Mouse (Mus musculus) heart, postnatal 0 days (tissue): ENCODE results near the gene Tecpr2. TPM values are rescaled to one million over a fixed set of nuclear protein-coding genes. Genes with fewer than 3 reads are reported as not detected.
A peak's percentile ranks its signal among the peaks of the same experiment; 100 is the strongest.

Experiments
- ATAC-seq: fragments of 200-750 bp; cut with Nextera tagmentation; 2 replicates; pipeline ENCODE4 v1.8.0; 2017; ENCODE audit warnings: low read depth, moderate number of reproducible peaks, moderate library complexity; ENCODE audit not compliant: insufficient read depth
- DNase-seq: peaks from one replicate; pipeline ENCODE4 v3.0.0-alpha.2; 2016; ENCODE audit warnings: low spot score
- H3K27ac ChIP-seq: fragments of 300-500 bp; sonication (generic); 2 replicates; pipeline ENCODE4 v1.5.1; 2014; ENCODE audit warnings: low read depth, mild to moderate bottlenecking
- H3K27me3 ChIP-seq: fragments of 300-500 bp; sonication (generic); 2 replicates; pipeline ENCODE4 v1.6.1; 2014; ENCODE audit warnings: low read length, mixed read lengths; ENCODE audit not compliant: control insufficient read depth, insufficient read depth
- H3K36me3 ChIP-seq: fragments of 300-500 bp; sonication (generic); replicated peaks from 2 replicates; pipeline ENCODE4 v1.6.1; 2014; ENCODE audit warnings: low read length, mixed read lengths; ENCODE audit not compliant: control insufficient read depth, insufficient read depth
- H3K4me1 ChIP-seq: fragments of 300-500 bp; sonication (generic); 2 replicates; pipeline ENCODE4 v1.6.1; 2014; ENCODE audit warnings: antibody characterized with exemption; ENCODE audit not compliant: control insufficient read depth, insufficient read depth
- H3K4me2 ChIP-seq: fragments of 300-500 bp; sonication (generic); 2 replicates; pipeline ENCODE4 v1.6.1; 2014; ENCODE audit warnings: low read depth, mild to moderate bottlenecking, low read length, moderate library complexity
- H3K4me3 ChIP-seq: fragments of 300-500 bp; sonication (generic); 2 replicates; pipeline ENCODE4 v1.5.1; 2014; ENCODE audit warnings: low read depth, low read length
- H3K9ac ChIP-seq: fragments of 300-500 bp; sonication (generic); replicated peaks from 2 replicates; pipeline ENCODE4 v1.6.1; 2014; ENCODE audit warnings: low read depth, low read length, mixed read lengths
- H3K9me3 ChIP-seq: fragments of 300-500 bp; sonication (generic); replicated peaks from 2 replicates; pipeline ENCODE4 v1.6.1; 2016; ENCODE audit warnings: low read length; ENCODE audit not compliant: control insufficient read depth
- CTCF ChIP-seq: IDR thresholded peaks from 2 replicates; pipeline ENCODE4 v1.5.1; 2016; ENCODE audit warnings: antibody characterized with exemption, control low read depth, low read depth
- EP300 ChIP-seq: IDR thresholded peaks from 2 replicates; pipeline ENCODE4 v1.6.1; 2016; ENCODE audit warnings: antibody characterized with exemption, low read depth
- WGBS: fragments of 180-500 bp; shearing (Covaris S2); extraction: QIAGEN DNeasy Blood & Tissue Kit; methylation state at CpG from one replicate; pipeline ENCODE4 v1.1.7; 2014; 5-methylcytosine and 5-hydroxymethylcytosine counted together
- polyA plus RNA-seq: library from polyadenylated mRNA; unstranded; fragments of >200 nt; fragmentation: Nextera tagmentation; extraction: Ambion mirVana; gene quantifications from 2 replicates; pipeline ENCODE4 v1.2.1, GENCODE M21; 2015
- total RNA-seq: library from RNA; depleted of rRNA; stranded (reverse); fragments of >200 nt; gene quantifications from 2 replicates; pipeline ENCODE4 v1.2.3, GENCODE M21; 2014; ENCODE audit warnings: low replicate concordance

Gene Tecpr2
- total and polyA plus RNA-seq, 2 experiments from 2014 or later = 1.4 to 4.7 TPM

- Histone ChIP-seq H3K4me1 (peaks cover 16% of the 10 kb centered on the region; the same call in 1 of the 2 replicates), H3K4me2 (no peak overlapping the region), H3K4me3 (no peak overlapping the region), H3K9me3 (no peaks in the 10 kb centered on the region), H3K36me3 (peaks cover 46% of the 10 kb centered on the region), H3K9ac (no peak overlapping the region), H3K27me3 (no peaks in the 10 kb centered on the region), H3K27ac (peak overlapping the region; percentile 71)
- WGBS = 74% methylated on average over 4 of the region's 4 CpGs
- TF ChIP-seq EP300 (no peak), CTCF (no peak)
- ATAC-seq (no peak), DNase-seq (no peak)
Observed at GRCm38 (mm10) chr12:110973829-110974228, 84.8 kb downstream of the Tecpr2 start.

- H3K4me3 ChIP-seq = no peak overlapping the region
- ATAC-seq (no peak), DNase-seq (peak; percentile 60)
- peak overlapping the region; percentile 71 for H3K27ac ChIP-seq
- TF ChIP-seq EP300 (no peak), CTCF (no peak)
- no peaks in the 10 kb centered on the region for H3K9me3 ChIP-seq
- WGBS = 45% methylated on average over 7 of the region's 7 CpGs
- H3K27me3 ChIP-seq = no peaks in the 10 kb centered on the region
- H3K4me2 ChIP-seq = no peak overlapping the region
- H3K9ac ChIP-seq = no peak overlapping the region
- peaks cover 16% of the 10 kb centered on the region; the same call in 1 of the 2 replicates for H3K4me1 ChIP-seq
- H3K36me3 ChIP-seq = peaks cover 42% of the 10 kb centered on the region
Observed at GRCm38 (mm10) chr12:110974295-110974694, 85.2 kb downstream of the Tecpr2 start.

- ATAC-seq = no peak
- no peak overlapping the region for H3K4me2 ChIP-seq
- no peaks in the 10 kb centered on the region for H3K9me3 ChIP-seq
- no peak overlapping the region for H3K4me3 ChIP-seq
- no peak for TF ChIP-seq EP300
- TF ChIP-seq CTCF = no peak
- 83% methylated on average over 6 of the region's 6 CpGs for WGBS
- H3K36me3 ChIP-seq = peaks cover 38% of the 10 kb centered on the region
- H3K27me3 ChIP-seq = no peaks in the 10 kb centered on the region
- no peak overlapping the region for H3K9ac ChIP-seq
- peak overlapping the region; percentile 71; the same call in 1 of the 2 replicates for H3K27ac ChIP-seq
- H3K4me1 ChIP-seq = peaks cover 16% of the 10 kb centered on the region; the same call in 1 of the 2 replicates
- DNase-seq = no peak
Observed at GRCm38 (mm10) chr12:110974726-110975125, 85.7 kb downstream of the Tecpr2 start.

GRCm38 (mm10) chr12:110975385-110975784, 86.3 kb downstream of the Tecpr2 start:
- peaks cover 32% of the 10 kb centered on the region for H3K36me3 ChIP-seq
- peaks cover 16% of the 10 kb centered on the region; the same call in 1 of the 2 replicates for H3K4me1 ChIP-seq
- DNase-seq (no peak), ATAC-seq (no peak)
- H3K27ac ChIP-seq = no peak overlapping the region
- H3K9ac ChIP-seq = no peak overlapping the region
- H3K4me3 ChIP-seq = no peak overlapping the region
- TF ChIP-seq EP300 = no peak
- TF ChIP-seq CTCF = no peak
- H3K9me3 ChIP-seq = no peaks in the 10 kb centered on the region
- H3K4me2 ChIP-seq = no peak overlapping the region
- 84% methylated on average over 5 of the region's 5 CpGs for WGBS
- no peaks in the 10 kb centered on the region for H3K27me3 ChIP-seq

- H3K36me3 ChIP-seq = peaks cover 28% of the 10 kb centered on the region
- H3K4me2 ChIP-seq = no peak overlapping the region
- H3K4me3 ChIP-seq = no peak overlapping the region
- H3K9ac ChIP-seq = no peak overlapping the region
- DNase-seq = no peak
- 68% methylated on average over 4 of the region's 4 CpGs for WGBS
- no peaks in the 10 kb centered on the region for H3K9me3 ChIP-seq
- peaks cover 16% of the 10 kb centered on the region; the same call in 1 of the 2 replicates for H3K4me1 ChIP-seq
- no peak for TF ChIP-seq EP300
- TF ChIP-seq CTCF = no peak
- H3K27me3 ChIP-seq = no peaks in the 10 kb centered on the region
- ATAC-seq = no peak
- no peak overlapping the region for H3K27ac ChIP-seq
Observed at GRCm38 (mm10) chr12:110975838-110976468, 86.9 kb downstream of the Tecpr2 start.
